Mouse (Mus musculus) neural tube, embryonic 14.5 days (tissue): ENCODE measurements around the gene Ryr2. TPM values are rescaled to one million over a fixed set of nuclear protein-coding genes. Genes with fewer than 3 reads are reported as not detected.

Experiments used
- ATAC-seq: fragments of 200-750 bp; cut with Nextera tagmentation; 2 replicates; pipeline ENCODE4 v1.8.0; 2017; ENCODE audit warnings: low read depth, mild to moderate bottlenecking, moderate TSS enrichment, moderate library complexity
- H3K27ac ChIP-seq: fragments of 300-500 bp; sonication (generic); 2 replicates; pipeline ENCODE4 v1.5.1; 2014; ENCODE audit warnings: low read depth, mild to moderate bottlenecking, control low read depth, low read length, moderate library complexity, mixed read lengths
- H3K27me3 ChIP-seq: fragments of 300-500 bp; sonication (generic); 2 replicates; pipeline ENCODE4 v1.6.1; 2014; ENCODE audit warnings: low read length; ENCODE audit not compliant: control insufficient read depth, insufficient read depth
- H3K36me3 ChIP-seq: fragments of 300-500 bp; sonication (generic); 2 replicates; pipeline ENCODE4 v1.6.1; 2014; ENCODE audit warnings: low read length, mixed read lengths; ENCODE audit not compliant: control insufficient read depth, insufficient read depth
- H3K4me1 ChIP-seq: fragments of 300-500 bp; sonication (generic); 2 replicates; pipeline ENCODE4 v1.6.1; 2014; ENCODE audit warnings: low read length; ENCODE audit not compliant: control insufficient read depth, insufficient read depth
- H3K4me2 ChIP-seq: fragments of 300-500 bp; sonication (generic); 2 replicates; pipeline ENCODE4 v1.6.1; 2014; ENCODE audit warnings: mild to moderate bottlenecking, low read depth, low read length, control low read depth
- H3K4me3 ChIP-seq: fragments of 300-500 bp; sonication (generic); 2 replicates; pipeline ENCODE4 v1.5.1; 2014; ENCODE audit warnings: low read depth, low read length, control low read depth, mixed read lengths
- H3K9ac ChIP-seq: fragments of 300-500 bp; sonication (generic); replicated peaks from 2 replicates; pipeline ENCODE4 v1.6.1; 2014; ENCODE audit warnings: low read depth, mild to moderate bottlenecking, control low read depth, low read length, mixed read lengths
- H3K9me3 ChIP-seq: fragments of 300-500 bp; sonication (generic); 2 replicates; pipeline ENCODE4 v1.6.1; 2016; ENCODE audit warnings: low read length; ENCODE audit not compliant: control insufficient read depth
- whole genome bisulfite sequencing: fragments of 180-500 bp; shearing (Covaris S2); extraction: QIAGEN DNeasy Blood & Tissue Kit; methylation state at CpG from one replicate; pipeline ENCODE4 v1.1.7; 2014; 5-methylcytosine and 5-hydroxymethylcytosine counted together
- polyA plus RNA-seq: library from polyadenylated mRNA; unstranded; fragments of >200 nt; fragmentation: Nextera tagmentation; extraction: Ambion mirVana; gene quantifications from 2 replicates; pipeline ENCODE4 v1.2.1, GENCODE M21; 2014

Gene Ryr2
- polyA plus RNA-seq, 1 experiment from 2014 or later: 13.5 TPM

DNA sequence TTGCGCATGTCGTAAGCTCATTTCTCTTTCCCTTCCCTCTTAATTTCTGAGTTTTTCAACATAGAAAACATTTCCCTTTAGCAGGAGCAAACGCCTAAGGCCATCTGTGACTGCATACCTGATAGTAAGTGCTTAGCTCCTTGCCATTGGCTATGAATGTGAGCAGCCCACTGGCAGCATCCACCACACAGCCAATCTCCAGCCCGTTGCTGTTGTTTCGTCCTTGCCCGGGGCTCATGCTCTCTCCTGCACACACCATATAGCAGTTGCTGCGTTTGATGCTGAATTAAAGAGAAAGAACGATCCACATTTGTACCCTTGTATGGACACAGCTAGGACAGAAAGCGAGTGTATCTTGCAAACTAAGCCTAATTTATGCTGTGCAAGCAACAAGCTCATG is 361.3 kb downstream of the Ryr2 start:
- Histone ChIP-seq H3K9me3 (no peaks in the 10 kb centered on the region), H3K36me3 (no peaks in the 10 kb centered on the region), H3K27me3 (no peaks in the 10 kb centered on the region), H3K4me1 (no peaks in the 10 kb centered on the region), H3K27ac (no peak overlapping the region), H3K4me2 (no peak overlapping the region), H3K9ac (no peak overlapping the region), H3K4me3 (no peak overlapping the region)
- no peak for ATAC-seq
- WGBS: 89% methylated on average over 9 of the region's 9 CpGs

DNA sequence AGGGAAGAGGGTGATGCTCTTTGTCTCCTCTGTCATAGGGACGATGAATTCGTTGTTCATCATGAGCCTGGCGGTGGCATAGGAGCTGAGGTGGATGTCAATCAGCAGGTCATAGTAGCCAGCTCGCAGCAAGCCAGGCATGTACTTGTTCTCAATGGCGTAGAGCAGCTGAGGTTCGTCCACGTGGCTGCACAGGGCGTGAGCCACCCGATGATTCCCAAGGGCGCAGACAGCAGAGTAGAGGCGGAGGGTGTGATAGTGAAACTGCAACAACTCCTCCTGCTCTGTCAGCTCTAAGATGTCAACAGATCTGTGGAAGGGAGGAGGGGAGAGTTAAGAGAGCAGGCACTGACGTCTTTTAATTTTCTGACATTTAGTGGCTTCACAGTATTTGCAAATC is 368.5 kb downstream of the Ryr2 start:
- Histone ChIP-seq H3K4me3 (no peak overlapping the region), H3K27ac (no peak overlapping the region), H3K4me1 (no peaks in the 10 kb centered on the region), H3K27me3 (no peaks in the 10 kb centered on the region), H3K36me3 (no peaks in the 10 kb centered on the region), H3K9me3 (no peaks in the 10 kb centered on the region), H3K4me2 (no peak overlapping the region), H3K9ac (no peak overlapping the region)
- 90% methylated on average over 12 of the region's 12 CpGs for WGBS
- no peak for ATAC-seq

DNA sequence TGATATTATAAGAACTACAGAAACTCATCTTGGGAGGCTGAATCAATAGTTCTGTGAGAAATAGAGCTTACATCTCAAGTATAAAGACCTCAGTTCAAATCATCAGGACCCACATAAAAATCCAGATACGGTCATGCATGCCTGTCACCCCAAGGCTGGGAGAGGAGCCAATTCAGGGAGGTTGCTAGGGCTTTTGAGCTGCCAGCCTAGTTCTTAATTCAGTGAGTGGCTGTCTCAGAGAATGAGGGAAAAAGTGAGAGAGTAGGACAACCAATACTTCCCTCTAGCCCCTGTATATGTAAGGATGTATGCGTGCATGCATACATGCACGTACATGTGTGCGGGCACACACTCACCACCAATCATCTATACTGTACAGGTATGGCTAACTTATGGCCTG is 390.5 kb downstream of the Ryr2 start:
- Histone ChIP-seq H3K4me1 (no peaks in the 10 kb centered on the region), H3K4me2 (no peak overlapping the region), H3K9ac (no peak overlapping the region), H3K4me3 (no peak overlapping the region), H3K36me3 (no peaks in the 10 kb centered on the region), H3K9me3 (no peaks in the 10 kb centered on the region), H3K27me3 (no peaks in the 10 kb centered on the region), H3K27ac (no peak overlapping the region)
- 96% methylated on average over 4 of the region's 4 CpGs for WGBS
- ATAC-seq: no peak

DNA sequence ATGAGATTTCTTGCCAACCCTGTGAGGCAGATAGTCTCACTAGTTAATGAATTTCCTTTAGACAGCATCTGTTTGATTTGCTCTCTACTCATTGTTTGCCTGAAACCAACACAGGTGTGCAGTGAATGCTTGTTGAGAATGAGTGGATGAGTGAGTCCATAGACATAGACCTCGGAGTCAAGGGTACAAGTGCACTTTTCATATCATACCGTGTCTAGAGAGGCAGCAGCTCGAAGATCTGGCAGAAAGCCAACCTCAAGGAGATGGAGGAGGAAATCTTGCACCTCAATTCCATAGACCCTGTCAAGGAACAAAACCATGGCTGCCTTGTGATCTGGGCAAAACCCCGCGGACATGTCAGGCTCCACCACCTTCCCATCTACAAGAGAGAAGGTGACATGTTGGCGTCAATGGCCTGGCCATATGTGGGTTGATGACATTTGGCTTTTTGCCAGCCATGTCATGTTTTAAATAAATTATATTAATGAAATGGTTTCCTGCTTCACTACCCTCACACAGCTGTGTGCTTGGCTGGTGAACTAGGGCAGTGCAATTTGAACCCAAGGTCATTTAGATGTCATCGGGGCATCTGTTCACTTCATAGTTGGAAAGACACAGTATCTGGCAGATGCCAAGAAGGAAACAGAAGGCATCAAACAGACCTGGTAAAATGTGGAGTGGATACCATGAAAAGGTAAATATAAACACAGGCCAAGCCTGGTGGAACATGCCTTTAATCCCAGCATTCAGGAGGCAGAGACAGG is 396.9 kb downstream of the Ryr2 start:
- Histone ChIP-seq H3K27me3 (no peaks in the 10 kb centered on the region), H3K36me3 (no peaks in the 10 kb centered on the region), H3K4me1 (no peaks in the 10 kb centered on the region), H3K9me3 (no peaks in the 10 kb centered on the region), H3K9ac (no peak overlapping the region), H3K4me2 (no peak overlapping the region), H3K4me3 (no peak overlapping the region), H3K27ac (no peak overlapping the region)
- 87% methylated on average over 7 of the region's 7 CpGs for WGBS
- ATAC-seq: peak; percentile 49; the same call in 1 of the 2 replicates

DNA sequence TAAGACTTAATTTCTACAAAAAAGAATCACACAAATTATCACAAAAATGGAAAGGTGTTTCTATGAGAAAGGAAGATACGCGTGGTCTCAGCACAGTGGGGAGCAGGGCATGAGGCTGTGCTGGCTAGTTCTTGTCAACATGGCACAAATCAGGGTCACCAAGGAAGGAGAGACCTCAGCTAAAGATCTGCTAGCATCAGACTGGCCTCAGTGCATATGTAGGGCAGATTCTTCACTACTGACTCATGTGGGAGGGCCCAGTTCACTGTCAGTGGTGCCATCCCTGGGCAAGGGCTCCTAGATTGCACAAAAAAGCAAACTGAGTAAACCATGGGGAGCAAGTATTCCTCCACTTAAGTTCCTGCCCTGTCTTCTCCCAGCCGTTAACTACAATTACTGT is 405.0 kb downstream of the Ryr2 start:
- no peak overlapping the region for H3K4me3 ChIP-seq
- H3K9ac ChIP-seq: no peak overlapping the region
- no peak overlapping the region for H3K4me2 ChIP-seq
- 93% methylated on average over 3 of the region's 3 CpGs for WGBS
- no peaks in the 10 kb centered on the region for H3K9me3 ChIP-seq
- no peaks in the 10 kb centered on the region for H3K4me1 ChIP-seq
- H3K27me3 ChIP-seq: no peaks in the 10 kb centered on the region
- H3K27ac ChIP-seq: no peak overlapping the region
- no peaks in the 10 kb centered on the region for H3K36me3 ChIP-seq
- ATAC-seq: no peak

DNA sequence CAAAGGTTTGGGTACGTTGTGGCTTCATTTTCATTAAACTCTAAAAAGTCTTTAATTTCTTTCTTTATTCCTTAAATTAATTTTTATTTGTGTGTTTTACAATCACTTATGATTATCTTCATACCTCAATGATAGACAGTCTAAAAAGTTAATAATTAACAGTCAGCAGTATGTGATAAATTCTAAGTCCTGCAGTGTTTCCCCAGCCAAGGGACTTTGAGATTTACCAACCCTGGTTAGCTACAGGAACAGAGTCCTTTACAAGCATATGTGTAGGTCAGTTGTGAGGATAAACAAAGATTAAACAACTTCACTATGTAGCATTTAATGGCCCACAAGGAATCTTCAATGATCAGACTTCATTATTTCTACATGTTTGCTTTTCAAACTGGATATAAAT is 410.2 kb downstream of the Ryr2 start:
- H3K27me3 ChIP-seq: no peaks in the 10 kb centered on the region
- H3K4me3 ChIP-seq: no peak overlapping the region
- 90% methylated on average over 1 of the region's 1 CpGs for WGBS
- no peaks in the 10 kb centered on the region for H3K36me3 ChIP-seq
- no peak overlapping the region for H3K9ac ChIP-seq
- H3K9me3 ChIP-seq: no peaks in the 10 kb centered on the region
- ATAC-seq: no peak
- no peaks in the 10 kb centered on the region for H3K4me1 ChIP-seq
- no peak overlapping the region for H3K27ac ChIP-seq
- H3K4me2 ChIP-seq: no peak overlapping the region

DNA sequence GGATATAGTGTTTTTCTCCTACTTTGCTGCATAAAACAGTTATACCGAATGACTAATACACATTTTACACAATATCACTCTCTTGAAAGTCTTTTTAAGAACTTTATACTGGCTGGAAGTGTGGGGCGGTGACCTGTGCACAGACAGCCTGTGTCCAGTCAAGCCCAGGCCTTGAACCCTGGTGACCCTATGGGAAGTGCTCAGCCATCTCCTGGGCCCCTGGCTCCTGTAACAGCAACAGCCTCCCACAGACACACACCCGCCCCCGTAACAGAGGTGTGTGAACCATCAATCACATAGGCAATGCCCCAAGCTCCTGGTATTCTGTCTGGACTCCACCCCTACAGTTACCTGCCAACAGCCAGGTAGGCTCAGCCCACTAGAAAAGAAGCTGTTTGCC is 424.9 kb downstream of the Ryr2 start:
- ATAC-seq: no peak
- 85% methylated on average over 4 of the region's 4 CpGs for WGBS
- Histone ChIP-seq H3K36me3 (no peaks in the 10 kb centered on the region), H3K27ac (no peak overlapping the region), H3K4me2 (no peak overlapping the region), H3K27me3 (no peaks in the 10 kb centered on the region), H3K9me3 (no peaks in the 10 kb centered on the region), H3K4me1 (no peaks in the 10 kb centered on the region), H3K9ac (no peak overlapping the region), H3K4me3 (no peak overlapping the region)

DNA sequence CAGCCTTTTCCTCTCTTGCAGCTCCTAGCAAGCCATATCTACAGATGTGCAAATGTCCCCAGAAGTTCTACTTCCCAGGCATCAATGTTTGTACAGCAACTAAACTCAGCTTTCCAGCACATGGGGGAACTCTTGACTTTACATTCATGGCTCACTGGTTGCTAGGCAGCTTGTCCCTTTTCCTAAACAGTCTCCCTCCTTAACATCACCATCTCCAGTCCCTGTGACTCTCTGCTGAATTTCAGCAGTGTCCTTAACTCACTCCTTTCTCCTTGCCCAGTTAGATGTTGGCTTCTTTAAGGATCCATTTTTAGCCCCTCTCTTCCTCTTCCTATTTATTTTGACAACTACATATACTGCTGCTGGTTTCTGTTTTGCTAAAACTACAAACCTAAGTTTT is 443.9 kb downstream of the Ryr2 start:
- no peaks in the 10 kb centered on the region for H3K4me1 ChIP-seq
- no peaks in the 10 kb centered on the region for H3K27me3 ChIP-seq
- no peak overlapping the region for H3K4me2 ChIP-seq
- no peak for ATAC-seq
- no peak overlapping the region for H3K9ac ChIP-seq
- H3K4me3 ChIP-seq: no peak overlapping the region
- no peaks in the 10 kb centered on the region for H3K36me3 ChIP-seq
- H3K27ac ChIP-seq: no peak overlapping the region
- H3K9me3 ChIP-seq: no peaks in the 10 kb centered on the region

DNA sequence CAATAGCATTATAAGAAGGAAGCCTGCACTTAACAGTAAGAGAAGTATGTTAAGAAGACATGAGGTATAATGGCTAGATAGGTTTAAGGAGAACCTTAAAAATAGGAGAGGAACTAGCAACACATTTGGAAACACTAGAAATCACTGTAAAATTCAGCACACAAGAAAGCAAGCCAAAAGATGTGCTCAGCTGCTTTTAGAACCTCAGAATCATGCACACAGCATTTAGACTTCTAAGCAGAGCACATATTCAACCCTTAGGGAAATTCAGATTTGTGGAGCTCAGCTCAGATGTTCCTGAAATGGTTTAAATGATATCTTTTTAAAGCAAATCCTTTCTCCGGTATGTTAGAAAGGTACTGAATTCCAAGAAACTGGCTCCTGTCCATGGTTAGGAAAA is 461.9 kb downstream of the Ryr2 start:
- WGBS: 94% methylated on average over 1 of the region's 1 CpGs
- Histone ChIP-seq H3K4me3 (no peak overlapping the region), H3K4me2 (no peak overlapping the region), H3K27me3 (no peaks in the 10 kb centered on the region), H3K9ac (no peak overlapping the region), H3K4me1 (no peaks in the 10 kb centered on the region), H3K36me3 (no peaks in the 10 kb centered on the region), H3K9me3 (no peaks in the 10 kb centered on the region), H3K27ac (no peak overlapping the region)
- ATAC-seq: no peak
